Mouse (Mus musculus): ENCODE results near the gene Ott. TPM values are rescaled to one million over a fixed set of nuclear protein-coding genes. Genes with fewer than 3 reads are reported as not detected.
"Not testable (repeated sequence)": the region's sequence is repeated elsewhere in the genome, so short reads cannot be mapped to it uniquely, and the experiment has no call there.

The Ott gene
- polyA plus RNA-seq (2016; fragmentation: Nextera tagmentation; extraction: Ambion mirVana), result not detected in 2 replicates

DNA sequence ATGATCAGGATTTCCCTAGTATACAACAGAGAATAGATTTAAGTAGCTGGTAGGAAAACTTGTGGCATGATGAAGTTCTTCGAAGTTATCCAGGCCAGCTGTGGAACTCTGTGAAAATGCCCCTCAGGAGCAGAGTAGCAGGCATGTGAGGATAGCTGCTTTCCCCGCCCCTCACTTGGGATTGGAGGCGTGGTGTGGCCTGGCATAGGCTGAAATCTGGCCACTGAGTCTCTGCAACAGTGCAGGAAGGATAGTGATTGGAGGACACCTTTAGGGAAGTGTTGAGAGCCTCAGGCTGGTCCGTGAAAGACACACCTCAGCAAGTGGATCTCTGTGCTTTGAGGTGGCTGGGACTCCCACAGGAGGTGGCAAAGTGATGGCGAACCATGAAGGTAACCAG, at the start of gene Ott:
Gene Ott (plus strand): TSS at position 301 of the 400 bp plus-strand sequence.
- H3K36me3 ChIP-seq; H3K9me3 ChIP-seq (replicated peaks); H3K27me3 ChIP-seq (ENCODE audit: low read depth, poor library complexity, severe bottlenecking); H3K27ac ChIP-seq (replicated peaks); H3K4me3 ChIP-seq; DNase-seq (ENCODE audit: low spot score); H3K4me1 ChIP-seq: not testable (repeated sequence)
- WGBS, result no CpG with 5 or more reads among the region's 5 CpGs

Other genes starting within 250 kb of the Ott start
- not detected in 2 replicates for gene Luzp4, start 216.6 kb upstream of the Ott start, polyA plus RNA-seq (2016; fragmentation: Nextera tagmentation; extraction: Ambion mirVana)
- not detected in 2 replicates for gene Gm15093, start 198.1 kb downstream of the Ott start, polyA plus RNA-seq (2016; fragmentation: Nextera tagmentation; extraction: Ambion mirVana)